Mouse (Mus musculus) heart, adult 8-10 months (tissue): Measurements from ENCODE around the gene Olfr1307. TPM values are rescaled to one million over a fixed set of nuclear protein-coding genes. Genes with fewer than 3 reads are reported as not detected.

ENCODE experiments used
- DNase-seq: peaks from one replicate; pipeline ENCODE4 v3.0.0; 2022; ENCODE audit warnings: low spot score
- total RNA-seq, 4 experiments: library from RNA; stranded (reverse); gene quantifications; 2 replicates each; pipeline ENCODE4 v1.2.4; 2022

Olfr1307 gene
- total RNA-seq: under 1 TPM in 1 of 4 experiments, not detected in 3; under 0.01 TPM

- no peak for DNase-seq
Measured at GRCm38 (mm10) chr2:111949340-111949739, at the start of gene Olfr1307. Gene Olfr1307, minus strand, starts transcription at chr2:111949440.

GRCm38 (mm10) chr2:111990181-111990580 lies 40.9 kb upstream of the Olfr1307 start, which contains the start of gene Olfr1309:
Gene Olfr1309, minus strand, starts transcription at chr2:111990281.
- no peak for DNase-seq

GRCm38 (mm10) chr2:111964844-111965243 lies 15.6 kb upstream of the Olfr1307 start, which contains the start of gene Olfr1308:
Gene Olfr1308, minus strand, starts transcription at chr2:111964944.
- no peak for DNase-seq

- no peak for DNase-seq
Measured at GRCm38 (mm10) chr2:111916171-111916570, 33.1 kb downstream of the Olfr1307 start, which contains the start of gene Olfr1306. Gene Olfr1306, minus strand, starts transcription at chr2:111916271.

Other genes starting within 250 kb of the Olfr1307 start
- not detected for gene Olfr1301, start 198.4 kb downstream of the Olfr1307 start, total RNA-seq
- gene Olfr1302, start 172.0 kb downstream of the Olfr1307 start, total RNA-seq: not detected
- gene Olfr1303, start 129.1 kb downstream of the Olfr1307 start, total RNA-seq: not detected
- not detected for gene Olfr1305, start 72.3 kb downstream of the Olfr1307 start, total RNA-seq
- gene Olfr1306, start 33.2 kb downstream of the Olfr1307 start, total RNA-seq: not detected
- not detected for gene Olfr1308, start 15.5 kb upstream of the Olfr1307 start, total RNA-seq
- gene Olfr1309, start 40.8 kb upstream of the Olfr1307 start, total RNA-seq: not detected
- not detected for gene Olfr1310, start 63.3 kb upstream of the Olfr1307 start, total RNA-seq
- not detected for gene Olfr1311, start 75.0 kb upstream of the Olfr1307 start, total RNA-seq
- not detected for gene Olfr1312, start 100.8 kb upstream of the Olfr1307 start, total RNA-seq
- gene Olfr1313, start 128.4 kb upstream of the Olfr1307 start, total RNA-seq: not detected
- gene Olfr1314, start 147.3 kb upstream of the Olfr1307 start, total RNA-seq: not detected
- not detected for gene Olfr1315-ps1, start 166.0 kb upstream of the Olfr1307 start, total RNA-seq
- gene Olfr1316, start 185.5 kb upstream of the Olfr1307 start, total RNA-seq: not detected
- not detected for gene Olfr1317, start 190.9 kb upstream of the Olfr1307 start, total RNA-seq
- not detected for gene Olfr1318, start 204.8 kb upstream of the Olfr1307 start, total RNA-seq